Mouse (Mus musculus) heart, adult 2 months (tissue): Measurements from ENCODE around the gene Gm3676.
"Not testable (repeated sequence)": the region's sequence is repeated elsewhere in the genome, so short reads cannot be mapped to it uniquely, and the experiment has no call there.

Experiments
- CTCF ChIP-seq: fragments of 200-600 bp; IDR thresholded peaks from 2 replicates; pipeline ENCODE4 v1.8.1; 2022; ENCODE audit warnings: antibody characterized with exemption, mild to moderate bottlenecking, moderate library complexity
- POLR2A ChIP-seq: fragments of 200-500 bp; IDR thresholded peaks from 2 replicates; pipeline ENCODE4 v1.6.1; 2011; ENCODE audit warnings: mild to moderate bottlenecking, low read depth, low read length, control low read depth; ENCODE audit not compliant: insufficient read depth

DNA sequence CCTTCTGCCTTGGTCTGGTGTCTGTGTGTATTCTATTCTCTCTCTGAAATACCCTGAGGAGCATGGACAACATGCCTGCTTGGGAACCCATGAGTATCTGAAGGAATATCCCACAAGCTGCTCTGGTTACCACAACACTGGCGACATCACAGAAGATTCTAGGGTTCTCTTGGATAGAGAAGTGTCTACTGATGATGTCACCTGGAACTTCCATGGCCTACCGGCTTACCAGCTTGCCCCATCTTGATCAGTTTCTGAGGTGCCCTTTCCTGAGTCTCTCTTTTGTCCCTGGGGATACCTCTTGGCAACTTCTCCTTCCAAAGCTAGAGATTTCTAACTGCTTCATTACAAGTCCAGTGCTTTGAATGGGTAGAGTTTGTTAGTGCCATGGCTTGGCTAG is 21.8 kb downstream of the Gm3676 start, which contains the start of gene Gm3072:
- TF ChIP-seq POLR2A, CTCF: not testable (repeated sequence)
